Comparison of ENCODE assay signal across 14 mouse cellular contexts in the genomic region with DNA sequence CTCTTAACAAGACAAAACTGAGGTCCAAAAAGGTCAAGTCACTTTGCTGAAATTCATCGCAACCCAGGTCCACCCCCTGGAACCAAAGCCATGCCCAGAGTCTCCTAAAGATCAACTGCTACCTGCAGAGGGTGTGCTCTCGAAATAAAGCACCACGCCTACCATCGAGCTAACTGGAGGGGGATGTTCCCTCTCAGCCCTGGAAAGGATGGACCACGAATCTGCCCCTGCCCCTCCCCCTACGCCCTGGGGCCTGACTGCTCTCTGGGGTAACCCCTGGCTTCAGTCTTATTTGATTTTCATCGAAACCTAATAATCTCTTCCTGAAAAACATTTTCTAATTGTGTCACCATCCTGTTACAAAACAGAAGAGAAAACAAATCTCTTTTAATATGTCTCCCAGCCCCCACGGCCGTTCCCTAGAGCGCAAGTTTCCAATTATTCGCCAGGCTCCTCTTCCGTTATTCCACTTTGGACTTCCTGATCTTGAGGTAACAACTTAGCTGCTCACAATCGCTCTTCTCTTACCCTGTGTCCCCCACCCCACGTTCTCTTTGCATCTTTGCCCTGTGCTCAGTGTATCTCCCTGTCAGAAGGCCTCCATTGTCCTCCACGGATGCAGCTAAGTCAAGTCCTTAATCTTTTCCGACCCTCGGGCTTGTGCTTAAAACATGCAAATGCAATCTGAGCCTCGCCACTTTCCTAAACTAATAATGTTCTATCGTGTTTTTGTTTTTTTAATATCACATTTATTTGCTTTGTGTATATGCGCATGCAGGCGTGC.
A peak's percentile ranks its signal among the peaks of the same experiment; 100 is the strongest.
DNase-seq lines count a peak whose midpoint lies in the region; ATAC-seq and TF ChIP-seq lines count a peak whose summit lies in the region.
"Had no signal": no experiment of that assay in that cellular context is flagged by ENCODE, and none has a peak within 500 bp of the region (broad histone marks: within the 10 kb centered on the region; RNA-seq: fewer than 3 reads in every experiment).

No protein-coding gene starts in this region.

- peak; percentile 36; the same call in 1 of the 2 replicates for ATAC-seq in neural tube, embryonic 12.5 days (ENCODE audit: low FRiP score, low read depth)
- peak; percentile 19; the same call in 1 of the 2 replicates for ATAC-seq in forebrain, embryonic 11.5 days (replicated peaks; ENCODE audit: low FRiP score)
- ATAC-seq in hindbrain, postnatal 0 days: no peak
- ATAC-seq: intestine, embryonic 16.5 days had no signal

- no peaks in the 10 kb centered on the region for H3K27me3 ChIP-seq in neural tube, embryonic 12.5 days (replicated peaks)
- H3K27me3 ChIP-seq in forebrain, embryonic 11.5 days (ENCODE audit: control insufficient read depth, insufficient read depth, low read length): no peaks in the 10 kb centered on the region
- H3K27me3 ChIP-seq in hindbrain, postnatal 0 days (ENCODE audit: insufficient read depth, low read length): no peaks in the 10 kb centered on the region
- H3K27me3 ChIP-seq: limb, embryonic 15.5 days had no signal

- peaks cover 10% of the 10 kb centered on the region; the same call in 1 of the 2 replicates for H3K4me1 ChIP-seq in neural tube, embryonic 12.5 days
- peaks cover 15% of the 10 kb centered on the region; the same call in 1 of the 2 replicates for H3K4me1 ChIP-seq in forebrain, embryonic 11.5 days (replicated peaks; ENCODE audit: control insufficient read depth, insufficient read depth, low read length)
- H3K4me1 ChIP-seq in hindbrain, postnatal 0 days (ENCODE audit: insufficient read depth, low read length): peaks cover 11% of the 10 kb centered on the region
- H3K4me1 ChIP-seq: limb, embryonic 15.5 days had no signal

- H3K36me3 ChIP-seq in neural tube, embryonic 12.5 days: no peaks in the 10 kb centered on the region
- no peaks in the 10 kb centered on the region for H3K36me3 ChIP-seq in forebrain, embryonic 11.5 days (ENCODE audit: control insufficient read depth, insufficient read depth, low read length)
- no peaks in the 10 kb centered on the region for H3K36me3 ChIP-seq in hindbrain, postnatal 0 days (ENCODE audit: insufficient read depth, low read length)
- H3K36me3 ChIP-seq: limb, embryonic 15.5 days had no signal

- no peak overlapping the region; the same call in 1 of the 2 replicates for H3K4me2 ChIP-seq in neural tube, embryonic 12.5 days (replicated peaks)
- no peak overlapping the region for H3K4me2 ChIP-seq in forebrain, embryonic 11.5 days (ENCODE audit: low read depth, low read length, severe bottlenecking)
- H3K4me2 ChIP-seq in hindbrain, postnatal 0 days (ENCODE audit: low read depth, low read length): no peak overlapping the region
- H3K4me2 ChIP-seq: limb, embryonic 15.5 days; lung, embryonic 14.5 days had no signal

- H3K9ac ChIP-seq in neural tube, embryonic 12.5 days: no peak overlapping the region
- no peak overlapping the region; the same call in 1 of the 2 replicates for H3K9ac ChIP-seq in forebrain, embryonic 11.5 days (ENCODE audit: low read length)
- no peak overlapping the region for H3K9ac ChIP-seq in hindbrain, postnatal 0 days (replicated peaks; ENCODE audit: low read length)
- H3K9ac ChIP-seq: limb, embryonic 15.5 days; lung, embryonic 14.5 days had no signal

- 48% methylated on average over 21 of the region's 21 CpGs for whole genome bisulfite sequencing in neural tube, embryonic 12.5 days
- 25% methylated on average over 21 of the region's 21 CpGs for WGBS in forebrain, embryonic 11.5 days
- 42% methylated on average over 21 of the region's 21 CpGs for WGBS in hindbrain, postnatal 0 days

- H3K27ac ChIP-seq in neural tube, embryonic 12.5 days: no peak overlapping the region
- H3K27ac ChIP-seq in forebrain, embryonic 11.5 days (ENCODE audit: low read depth, low read length): no peak overlapping the region
- peak overlapping the region; percentile 26; the same call in 1 of the 2 replicates for H3K27ac ChIP-seq in hindbrain, postnatal 0 days
- H3K27ac ChIP-seq: limb, embryonic 15.5 days had no signal

- no peak for DNase-seq in neural tube, embryonic 10.5 days (ENCODE audit: extremely low spot score, low spot score)
- no peak for DNase-seq in forebrain, embryonic 11.5 days (ENCODE audit: low spot score)
- DNase-seq in hindbrain, postnatal 0 days (ENCODE audit: low spot score): no peak
- no peak for DNase-seq in retina, embryonic 14.5 days (ENCODE audit: low spot score)
- DNase-seq in c-Kit-positive CD71-positive TER-119-positive erythroid progenitor cells, embryonic 14.5 days (ENCODE audit: low spot score): no peak
- no peak for DNase-seq in gastrocnemius, postnatal 10 days
- DNase-seq: cerebellum, postnatal 25 days; gastrocnemius, postnatal 36 days; kidney, postnatal 14 days; lung, embryonic 14.5 days; right cerebral cortex, postnatal 4 days had no signal

- TF ChIP-seq CTCF in hindbrain, postnatal 0 days (IDR thresholded peaks at IDR 0.05; ENCODE audit: low read depth): no peak

- no peaks in the 10 kb centered on the region for H3K9me3 ChIP-seq in neural tube, embryonic 12.5 days
- no peaks in the 10 kb centered on the region for H3K9me3 ChIP-seq in forebrain, embryonic 11.5 days (ENCODE audit: control insufficient read depth, low read length)
- no peaks in the 10 kb centered on the region for H3K9me3 ChIP-seq in hindbrain, postnatal 0 days (ENCODE audit: low read length)
- H3K9me3 ChIP-seq: limb, embryonic 15.5 days had no signal

- H3K4me3 ChIP-seq in neural tube, embryonic 12.5 days: no peak overlapping the region
- no peak overlapping the region for H3K4me3 ChIP-seq in forebrain, embryonic 11.5 days (ENCODE audit: low read depth, low read length)
- H3K4me3 ChIP-seq in hindbrain, postnatal 0 days (ENCODE audit: low read length): no peak overlapping the region
- H3K4me3 ChIP-seq: limb, embryonic 15.5 days had no signal
